18 mouse cellular contexts compared by ENCODE assay signal in genomic region chr16:60257044-60257443, GRCm38 (mm10).
"Had no signal": no experiment of that assay in that cellular context is flagged by ENCODE, and none has a peak within 500 bp of the region (broad histone marks: within the 10 kb centered on the region; RNA-seq: fewer than 3 reads in every experiment).

No protein-coding gene starts in this region.

- H3K9ac ChIP-seq: lung, embryonic 14.5 days; midbrain, embryonic 12.5 days; neural tube, embryonic 13.5 days; neural tube, embryonic 15.5 days; stomach, embryonic 15.5 days had no signal

- H3K4me1 ChIP-seq: midbrain, embryonic 12.5 days; neural tube, embryonic 13.5 days; neural tube, embryonic 15.5 days; stomach, embryonic 15.5 days had no signal

- DNase-seq: lung, adult 18-20 months; lung, embryonic 14.5 days; lung, postnatal 10 days; lung, postnatal 4 days; midbrain, embryonic 14.5 days; retina, postnatal 1 day; right cerebral cortex, adult 18-20 months; right cerebral cortex, postnatal 25 days; right cerebral cortex, postnatal 4 days; thymus, adult 18-20 months; thymus, postnatal 14 days; thymus, postnatal 36 days had no signal

- H3K36me3 ChIP-seq: midbrain, embryonic 12.5 days; neural tube, embryonic 13.5 days; neural tube, embryonic 15.5 days; stomach, embryonic 15.5 days had no signal

- H3K4me3 ChIP-seq: midbrain, embryonic 12.5 days; myocyte; neural tube, embryonic 13.5 days; neural tube, embryonic 15.5 days; stomach, embryonic 15.5 days had no signal

- H3K27me3 ChIP-seq: midbrain, embryonic 12.5 days; neural tube, embryonic 13.5 days; neural tube, embryonic 15.5 days; stomach, embryonic 15.5 days had no signal

- H3K9me3 ChIP-seq: midbrain, embryonic 12.5 days; neural tube, embryonic 13.5 days; neural tube, embryonic 15.5 days; stomach, embryonic 15.5 days had no signal

- H3K27ac ChIP-seq: midbrain, embryonic 12.5 days; neural tube, embryonic 13.5 days; neural tube, embryonic 15.5 days; stomach, embryonic 15.5 days; stomach, postnatal 0 days had no signal
